Mouse (Mus musculus) small intestine, adult 10 weeks (tissue): ENCODE results near the gene Krtcap2. TPM values are rescaled to one million over a fixed set of nuclear protein-coding genes. Genes with fewer than 3 reads are reported as not detected.

Source experiments
- polyA plus RNA-seq: library from polyadenylated mRNA; stranded (reverse); fragments of 350-450 nt; fragmentation: Illumina TruSeq; extraction: RNeasy Lipid Tissue Mini Kit (QIAGEN cat#74804); gene quantifications from one replicate; pipeline ENCODE4 v1.2.3, GENCODE M21; 2014; ENCODE audit warnings: low replicate concordance

Krtcap2 gene
- polyA plus RNA-seq: 14.1 TPM

GRCm38 (mm10) chr3:89245688-89246171 is at the start of gene Krtcap2:
Gene Krtcap2, plus strand, starts transcription at chr3:89245966.

DNA sequence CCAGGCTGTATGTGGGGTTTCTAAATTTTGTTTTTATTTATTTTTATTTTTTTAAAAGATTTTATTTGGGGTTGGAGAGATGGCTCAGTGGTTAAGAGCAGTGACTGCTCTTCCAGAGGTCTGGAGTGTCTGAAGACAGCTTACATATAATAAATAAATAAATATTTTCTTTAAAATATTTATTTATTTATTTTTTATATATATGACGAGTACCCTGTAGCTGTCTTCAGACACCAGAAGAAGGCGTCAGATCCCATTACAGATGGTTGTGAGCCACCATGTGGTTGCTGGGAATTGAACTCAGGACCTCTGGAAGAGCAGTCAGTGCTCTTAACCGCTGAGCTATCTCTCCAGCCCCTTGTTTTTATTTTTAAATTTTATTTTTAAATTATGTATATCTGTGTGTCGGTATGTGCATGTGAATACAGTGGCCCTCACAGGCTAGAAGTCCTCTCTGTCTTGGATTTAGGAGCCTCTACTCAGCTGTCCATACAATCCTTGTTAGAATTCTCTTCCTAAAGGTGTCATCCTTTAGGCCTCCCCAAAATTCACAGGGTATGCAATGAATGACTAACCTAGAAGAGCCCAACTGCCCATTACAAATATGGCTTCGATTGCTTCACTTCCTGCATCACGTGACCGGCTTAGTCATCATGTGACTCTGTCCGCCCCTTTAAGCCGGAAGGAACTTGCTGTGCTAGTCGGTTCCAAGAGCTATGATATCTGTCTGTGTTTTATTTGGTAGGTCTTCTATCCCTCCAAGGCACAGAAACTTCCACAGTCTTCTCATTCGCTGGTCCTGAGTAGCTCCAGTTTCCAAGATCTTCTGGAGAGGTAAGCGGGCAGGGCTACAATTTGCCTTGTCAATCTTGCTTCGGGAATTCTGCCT is 43.3 kb upstream of the Krtcap2 start, which contains the start of gene Gba:
Gba (plus strand) TSS at position 676 of the 889 bp plus-strand sequence.

DNA sequence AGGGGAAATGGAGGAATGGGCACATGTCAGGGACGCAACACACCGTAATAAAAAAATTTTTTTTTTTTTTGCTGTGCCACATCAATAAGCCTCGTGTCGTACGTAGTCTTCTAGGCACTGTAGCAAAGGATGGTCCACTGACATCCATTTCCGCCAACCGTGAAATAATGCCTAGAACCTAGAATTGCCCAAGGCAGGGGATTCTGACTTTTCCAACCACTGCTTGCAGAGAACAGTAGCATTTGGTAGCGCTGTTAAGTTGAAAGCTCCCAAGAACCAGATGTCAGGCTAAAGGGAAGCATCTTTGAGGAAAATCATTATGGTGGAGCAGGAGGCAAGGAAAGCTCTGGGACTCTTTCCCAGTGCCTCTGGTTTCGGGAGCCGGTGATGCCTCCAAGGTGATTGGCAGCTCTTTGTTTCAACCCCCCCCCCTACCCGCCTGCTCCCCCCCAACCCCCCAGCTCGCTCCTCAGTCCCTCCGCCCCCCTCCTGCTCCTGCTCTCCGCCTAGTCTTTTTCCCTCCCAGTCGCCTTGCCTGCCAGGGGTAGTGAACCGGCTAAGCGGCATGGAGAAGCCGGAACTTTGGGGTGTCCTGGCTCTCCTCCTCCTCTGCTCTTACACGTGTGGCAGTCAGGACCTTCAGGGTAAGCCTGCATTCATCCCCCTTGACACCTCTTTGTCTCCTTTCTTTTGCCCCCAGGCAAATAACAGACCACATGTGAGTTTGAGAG is 30.9 kb upstream of the Krtcap2 start, which contains the start of gene Thbs3:
Thbs3 (plus strand) TSS at position 500 of the 731 bp plus-strand sequence.

GRCm38 (mm10) chr3:89226900-89227299 is 18.9 kb upstream of the Krtcap2 start, which contains the start of gene Mtx1:
Gene Mtx1, minus strand, starts transcription at chr3:89227088.

GRCm38 (mm10) chr3:89228836-89229235 is 16.9 kb upstream of the Krtcap2 start, which contains the start of gene Muc1:
Gene Muc1, plus strand, starts transcription at chr3:89229057.

GRCm38 (mm10) chr3:89246261-89247100 is 715 bp downstream of the Krtcap2 start, which contains the start of gene Trim46:
Gene Trim46, minus strand, starts transcription at chr3:89246309.

DNA sequence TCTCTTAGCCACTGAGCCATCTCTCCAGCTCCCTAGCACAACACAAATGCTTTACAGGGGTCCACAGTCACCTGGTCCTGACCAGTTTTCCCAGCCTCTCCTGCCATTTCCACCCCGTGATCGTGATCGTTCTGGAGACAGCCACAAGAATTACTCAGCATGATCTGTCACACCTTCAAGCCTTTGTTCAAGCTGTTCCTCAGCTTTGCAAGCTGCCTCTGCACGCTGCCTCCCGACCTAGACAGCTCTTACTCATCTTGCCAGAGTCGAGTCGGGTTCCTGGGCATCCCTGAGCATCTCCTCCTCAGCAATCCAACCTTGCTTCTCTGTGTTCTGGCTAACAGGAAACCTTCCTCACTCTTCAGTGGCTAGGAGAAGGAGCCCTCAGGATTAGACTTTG is 13.3 kb downstream of the Krtcap2 start, which contains the start of gene Dpm3:
Dpm3 (plus strand) TSS at position 283 of the 400 bp plus-strand sequence.

DNA sequence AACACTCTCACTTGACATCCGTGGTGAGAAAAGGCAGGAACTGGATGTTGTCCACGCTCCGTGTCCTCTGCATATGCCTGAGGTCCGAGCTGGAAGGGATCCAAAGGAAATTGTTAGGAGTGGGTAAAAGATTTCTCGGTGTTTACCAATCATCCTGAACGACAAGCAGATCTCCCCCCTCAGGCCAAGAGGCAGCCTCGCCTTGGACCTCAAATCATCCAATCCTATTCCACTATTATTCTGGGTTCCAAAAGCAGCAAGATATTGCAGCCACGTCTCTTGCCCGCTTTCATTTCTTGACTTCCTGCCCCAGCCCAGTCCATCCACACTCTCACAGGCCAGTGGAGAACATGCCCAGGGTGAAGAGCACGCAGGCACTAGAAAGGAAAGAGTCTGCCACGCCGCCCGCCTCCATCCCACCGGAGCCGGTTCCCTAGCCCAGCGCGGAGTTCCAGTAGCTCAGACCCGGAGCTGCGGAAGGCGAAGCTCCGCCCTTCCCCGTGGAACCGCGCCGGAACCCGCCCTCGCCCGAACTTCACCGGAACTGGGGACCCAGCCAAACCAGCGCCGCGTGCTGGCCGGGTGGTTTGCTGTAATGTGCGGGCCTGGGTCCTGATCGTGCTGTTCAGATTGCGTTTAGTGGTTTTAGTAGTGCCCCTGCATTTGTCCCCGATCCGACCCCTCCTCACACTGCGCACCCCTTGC is 24.4 kb downstream of the Krtcap2 start, which contains the start of gene Slc50a1:
Slc50a1 (minus strand) TSS at position 520 of the 705 bp plus-strand sequence.

DNA sequence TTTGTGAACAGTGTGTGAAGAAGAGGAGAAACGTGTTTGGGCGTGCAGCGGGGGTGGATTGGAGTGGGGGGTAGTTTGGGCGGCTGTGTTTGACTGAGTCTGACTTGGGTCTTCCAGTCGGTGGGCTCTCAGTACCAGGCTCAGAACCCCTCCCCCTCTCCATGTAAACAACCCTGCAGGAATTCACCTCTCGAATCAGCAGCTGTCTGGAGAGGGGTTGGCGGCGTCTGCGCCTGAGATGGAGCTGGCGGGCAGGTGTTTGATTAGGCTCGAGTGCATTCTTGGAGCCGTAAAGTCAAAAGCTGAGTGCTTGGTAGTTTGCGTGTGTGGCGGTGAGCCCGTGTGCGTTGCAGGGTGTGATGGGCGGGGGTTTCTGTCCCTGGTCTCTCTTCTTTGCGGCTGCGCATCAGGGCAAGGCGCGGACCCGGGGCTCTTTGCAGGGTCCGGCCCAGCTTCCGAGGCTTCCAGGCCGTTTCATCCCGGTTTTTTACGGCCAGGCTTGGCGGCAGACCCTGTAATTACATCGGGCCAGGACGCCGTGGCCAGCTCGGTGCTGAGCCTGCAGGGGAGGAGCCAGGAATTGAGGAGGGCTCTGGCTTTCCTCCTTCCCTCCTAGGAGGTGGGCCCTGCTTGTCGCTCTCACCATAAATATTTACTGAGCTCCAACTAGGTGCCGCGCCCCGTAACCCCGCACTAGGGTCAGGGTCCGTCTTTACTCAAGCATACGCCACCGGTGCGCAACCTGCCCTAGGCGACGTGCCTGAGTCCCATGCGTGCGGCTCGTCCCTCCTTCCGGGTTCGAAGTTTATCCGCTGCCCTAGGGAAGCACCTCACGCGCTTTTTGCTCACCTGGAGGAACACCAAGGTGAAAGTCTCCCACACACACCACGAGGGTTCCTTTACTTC is 35.1 kb downstream of the Krtcap2 start, which contains the start of gene Efna1:
Efna1 (minus strand) TSS at position 537 of the 906 bp plus-strand sequence.

Other genes starting within 250 kb of the Krtcap2 start
- gene Rusc1, start 152.7 kb upstream of the Krtcap2 start, polyA plus RNA-seq: 11.3 TPM
- not detected for gene Gm43738, start 144.9 kb upstream of the Krtcap2 start, polyA plus RNA-seq
- 3.0 TPM for gene Fdps, start 144.0 kb upstream of the Krtcap2 start, polyA plus RNA-seq
- 83.2 TPM for gene Pklr, start 109.8 kb upstream of the Krtcap2 start, polyA plus RNA-seq
- gene Hcn3, start 85.8 kb upstream of the Krtcap2 start, polyA plus RNA-seq: not detected
- 11.5 TPM for gene Clk2, start 81.2 kb upstream of the Krtcap2 start, polyA plus RNA-seq
- 8.1 TPM for gene Scamp3, start 68.5 kb upstream of the Krtcap2 start, polyA plus RNA-seq
- not detected for gene Fam189b, start 62.8 kb upstream of the Krtcap2 start, polyA plus RNA-seq
- gene Gba, start 43.0 kb upstream of the Krtcap2 start, polyA plus RNA-seq: 6.2 TPM
- not detected for gene Thbs3, start 30.8 kb upstream of the Krtcap2 start, polyA plus RNA-seq
- 19.8 TPM for gene Mtx1, start 18.9 kb upstream of the Krtcap2 start, polyA plus RNA-seq
- 1.3 TPM for gene Muc1, start 16.9 kb upstream of the Krtcap2 start, polyA plus RNA-seq
- gene Trim46, start 343 bp downstream of the Krtcap2 start, polyA plus RNA-seq: not detected
- not detected for gene Dpm3, start 13.4 kb downstream of the Krtcap2 start, polyA plus RNA-seq
- gene Slc50a1, start 24.6 kb downstream of the Krtcap2 start, polyA plus RNA-seq: 11.5 TPM
- gene Efna1, start 35.2 kb downstream of the Krtcap2 start, polyA plus RNA-seq: 8.7 TPM
- 0.22 TPM for gene Efna3, start 77.0 kb downstream of the Krtcap2 start, polyA plus RNA-seq
- not detected for gene Efna4, start 92.1 kb downstream of the Krtcap2 start, polyA plus RNA-seq
- 1.6 TPM for gene Adam15, start 104.0 kb downstream of the Krtcap2 start, polyA plus RNA-seq
- gene Dcst2, start 116.0 kb downstream of the Krtcap2 start, polyA plus RNA-seq: not detected
- gene Dcst1, start 119.3 kb downstream of the Krtcap2 start, polyA plus RNA-seq: 1.6 TPM
- 5.2 TPM for gene Zbtb7b, start 148.8 kb downstream of the Krtcap2 start, polyA plus RNA-seq
- 2.0 TPM for gene Lenep, start 156.8 kb downstream of the Krtcap2 start, polyA plus RNA-seq
- 0.59 TPM for gene Flad1, start 165.9 kb downstream of the Krtcap2 start, polyA plus RNA-seq
- gene Cks1b, start 172.4 kb downstream of the Krtcap2 start, polyA plus RNA-seq: 5.6 TPM
- gene Shc1, start 172.5 kb downstream of the Krtcap2 start, polyA plus RNA-seq: 23.1 TPM
- gene Pygo2, start 184.2 kb downstream of the Krtcap2 start, polyA plus RNA-seq: 5.2 TPM
- gene Pbxip1, start 190.7 kb downstream of the Krtcap2 start, polyA plus RNA-seq: 9.0 TPM
- not detected for gene Pmvk, start 208.6 kb downstream of the Krtcap2 start, polyA plus RNA-seq